Mouse (Mus musculus) cerebellum, adult 8-10 months (tissue): Measurements from ENCODE around the gene Angptl4.

Experiments used
- DNase-seq: peaks from one replicate; pipeline ENCODE4 v3.0.0; 2022

Gene Angptl4

DNA sequence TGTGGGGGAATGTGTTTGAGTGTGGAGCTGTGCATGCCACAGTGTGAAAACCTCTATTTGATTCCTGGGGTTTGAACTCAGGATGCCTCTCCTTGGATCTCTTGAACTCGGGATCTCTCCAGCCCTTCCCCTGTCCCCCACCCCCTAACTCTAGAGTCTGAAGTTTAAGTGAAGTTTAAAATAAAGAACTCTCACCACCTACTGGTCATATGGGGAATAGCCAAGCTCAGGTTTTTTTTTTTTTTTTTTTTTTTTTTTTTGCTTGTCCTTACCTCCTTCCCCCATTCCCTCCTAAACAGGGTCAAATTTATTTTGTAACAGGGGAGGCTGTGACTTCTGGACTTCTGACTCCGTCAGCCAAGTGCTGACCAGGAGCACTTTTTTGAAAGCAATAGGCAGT lies 20.6 kb upstream of the Angptl4 start:
- DNase-seq: no peak

- no peak for DNase-seq
These were observed 17.6 kb upstream of the Angptl4 start for GRCm38 (mm10) chr17:33799277-33799676.

GRCm38 (mm10) chr17:33798306-33798705 lies 16.7 kb upstream of the Angptl4 start:
- no peak for DNase-seq

DNA sequence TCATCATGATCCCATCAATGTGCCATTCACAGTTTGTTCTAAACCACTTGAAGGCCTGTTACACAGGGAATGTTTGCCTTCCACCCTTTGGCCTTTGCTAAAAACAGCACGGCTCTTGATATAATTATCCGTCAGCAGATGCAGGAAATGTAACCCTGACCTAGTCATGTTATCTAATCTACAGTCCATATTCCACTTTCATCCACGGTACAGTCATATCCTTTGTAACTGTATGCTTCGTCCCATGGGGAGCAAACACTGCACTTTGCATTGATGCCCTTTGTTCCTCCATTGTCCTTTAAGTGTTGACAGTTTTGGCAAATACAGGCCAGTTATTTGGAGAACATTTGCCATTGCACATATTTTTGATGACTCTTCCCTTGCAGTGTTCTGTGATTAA lies 7.1 kb upstream of the Angptl4 start:
- no peak for DNase-seq

GRCm38 (mm10) chr17:33786375-33786774 lies 4.7 kb upstream of the Angptl4 start:
- no peak for DNase-seq

DNA sequence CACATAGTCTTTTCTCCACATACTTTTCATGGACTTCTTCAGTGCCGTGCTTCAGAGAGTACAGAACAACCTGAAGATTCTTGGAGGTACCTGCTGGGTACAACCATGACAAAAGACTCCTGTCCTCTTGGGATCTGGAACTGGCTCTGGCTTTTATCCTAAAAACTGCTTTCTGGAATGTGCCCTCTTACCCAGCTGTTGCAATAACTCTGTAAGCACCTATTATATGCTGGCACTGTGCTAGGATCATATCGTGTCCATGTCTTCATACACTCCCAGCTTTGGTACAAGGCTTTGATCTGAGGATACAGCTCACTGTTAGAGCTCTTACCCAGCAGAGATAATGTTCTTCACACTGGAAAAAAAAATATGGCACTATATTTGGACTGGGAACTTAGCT lies 3.3 kb upstream of the Angptl4 start:
- DNase-seq: no peak

DNA sequence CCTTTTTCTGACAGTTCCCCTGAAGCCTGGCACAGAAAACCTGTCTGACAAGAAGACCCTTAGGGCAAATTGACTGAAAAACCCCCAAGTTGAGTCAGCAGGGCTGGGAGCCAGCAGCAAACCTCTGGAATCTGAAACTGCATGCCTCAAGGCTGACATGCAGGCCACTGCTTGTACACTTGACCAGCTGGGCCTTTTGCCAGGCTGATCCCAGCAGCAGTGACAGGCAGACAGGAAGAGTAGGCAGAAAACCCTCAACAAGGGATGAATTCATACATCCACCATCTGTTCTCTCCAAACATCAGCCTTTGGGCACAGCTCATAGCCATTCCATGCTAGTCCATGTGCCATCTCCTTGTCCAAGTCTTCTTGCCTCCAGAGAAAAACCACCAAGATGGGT lies 1.8 kb upstream of the Angptl4 start:
- no peak for DNase-seq

- no peak for DNase-seq
These were observed 437 bp upstream of the Angptl4 start for GRCm38 (mm10) chr17:33782067-33782466.

- no peak for DNase-seq
These were observed 1.2 kb downstream of the Angptl4 start for GRCm38 (mm10) chr17:33780431-33780830.

DNA sequence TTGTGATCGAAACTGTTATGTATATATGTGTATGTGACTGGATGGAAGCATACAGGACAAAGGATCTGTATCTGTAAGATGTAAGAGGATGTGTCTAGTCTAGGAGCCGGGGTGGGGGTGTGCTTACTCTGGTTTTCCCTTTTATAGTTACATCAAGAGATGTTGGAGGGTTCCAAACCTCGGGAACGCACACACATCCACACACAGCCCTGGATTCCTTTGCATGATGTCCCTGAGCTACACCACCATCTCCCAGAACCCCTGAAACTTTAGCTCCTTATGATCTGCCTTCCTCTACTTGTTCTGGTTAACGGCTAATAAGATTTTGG lies 1.7 kb downstream of the Angptl4 start:
- DNase-seq: no peak

- DNase-seq: peak; percentile 28
These were observed 2.2 kb downstream of the Angptl4 start for GRCm38 (mm10) chr17:33779271-33779966.

- DNase-seq: no peak
These were observed 6.3 kb downstream of the Angptl4 start for GRCm38 (mm10) chr17:33775287-33775686.

- no peak for DNase-seq
These were observed 7.0 kb downstream of the Angptl4 start for GRCm38 (mm10) chr17:33774573-33775155.

DNA sequence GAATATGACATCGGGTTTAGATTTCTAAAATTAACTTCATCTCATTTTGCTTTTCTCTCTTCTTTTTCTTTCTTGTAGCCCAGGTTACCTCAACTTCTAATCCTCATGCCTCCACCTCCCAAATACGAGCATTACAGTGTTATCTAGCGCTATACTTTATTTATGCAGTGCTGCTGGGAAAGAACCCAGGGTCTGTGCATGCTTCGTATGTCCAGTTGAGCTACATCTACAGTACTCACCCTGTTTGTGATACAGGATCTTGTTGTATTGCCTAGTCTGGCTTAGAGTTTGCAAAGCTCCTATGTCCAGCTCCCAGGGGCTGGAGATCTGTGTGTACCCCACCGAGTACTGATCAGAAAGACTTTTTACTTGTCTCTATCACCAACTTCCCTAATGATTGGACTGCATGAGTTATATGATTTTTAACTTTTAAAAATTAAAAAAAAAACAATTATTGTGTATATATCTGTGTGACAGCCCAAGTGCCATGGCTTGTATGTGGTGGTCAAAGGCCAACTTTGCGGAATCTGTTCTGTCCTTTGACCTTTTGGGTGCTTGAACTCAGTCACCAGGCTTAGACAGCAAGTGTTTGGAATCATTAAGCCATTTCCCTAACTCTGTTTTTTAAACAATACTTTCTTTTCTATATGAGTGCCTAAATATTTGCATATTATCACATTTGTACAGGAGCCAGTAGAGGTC lies 7.6 kb downstream of the Angptl4 start:
- no peak for DNase-seq

DNA sequence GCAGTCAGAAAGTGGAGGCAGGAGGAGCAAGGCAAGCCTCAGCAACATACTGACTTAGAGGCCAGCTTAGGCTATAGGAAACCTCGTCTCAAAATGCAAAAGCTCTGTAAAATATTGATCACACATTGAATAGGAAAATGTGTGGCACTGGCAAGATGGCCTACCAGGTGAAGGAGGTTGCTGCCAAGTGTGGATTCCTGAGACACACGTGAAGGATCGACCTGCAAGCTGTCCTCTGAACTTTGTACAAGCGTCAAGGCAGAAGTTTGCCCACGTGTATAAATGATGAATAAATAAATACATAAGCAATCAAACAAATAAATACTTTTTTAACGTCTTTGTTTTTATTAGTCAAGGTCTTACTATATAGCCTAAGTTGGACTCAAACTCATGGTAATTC lies 8.2 kb downstream of the Angptl4 start:
- no peak for DNase-seq

- DNase-seq: no peak
These were observed 10.0 kb downstream of the Angptl4 start for GRCm38 (mm10) chr17:33771617-33772016.

DNA sequence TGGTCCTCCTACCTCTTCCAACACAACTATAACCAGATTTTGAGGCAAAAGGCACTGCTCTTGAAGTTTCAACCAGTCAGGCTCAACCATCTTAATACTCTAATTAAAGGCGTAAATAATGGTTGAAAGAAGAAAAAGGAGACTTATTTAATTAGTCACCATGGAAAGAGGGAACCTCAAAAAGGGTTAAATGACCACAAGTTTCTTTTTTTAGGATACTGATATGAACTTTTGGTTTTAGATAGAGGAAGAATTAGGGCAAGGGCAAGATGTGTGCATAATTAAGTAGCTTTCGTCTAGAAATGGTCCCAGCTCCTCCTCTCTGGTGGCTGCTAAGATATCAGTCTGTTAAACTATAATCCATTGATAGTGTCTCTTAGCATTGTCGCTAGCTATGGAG lies 15.2 kb downstream of the Angptl4 start:
- no peak for DNase-seq

GRCm38 (mm10) chr17:33760255-33761165 lies 21.1 kb downstream of the Angptl4 start, which contains the start of gene Rab11b:
TSS of gene Rab11b (minus strand) at chr17:33760530.
- peak; percentile 100 for DNase-seq

- DNase-seq: peak; percentile 86
These were observed 21.8 kb downstream of the Angptl4 start for GRCm38 (mm10) chr17:33759767-33760254.

- DNase-seq: peak; percentile 18
These were observed 24.4 kb downstream of the Angptl4 start for GRCm38 (mm10) chr17:33757231-33757630.

GRCm38 (mm10) chr17:33756108-33756790 lies 25.4 kb downstream of the Angptl4 start:
- DNase-seq: no peak

GRCm38 (mm10) chr17:33755418-33756107 lies 26.1 kb downstream of the Angptl4 start:
- no peak for DNase-seq
